Mouse (Mus musculus) gastrocnemius, adult 2 months (tissue): ENCODE results near the gene Acox3. TPM values are rescaled to one million over a fixed set of nuclear protein-coding genes. Genes with fewer than 3 reads are reported as not detected.
"Not testable (repeated sequence)": the region's sequence is repeated elsewhere in the genome, so short reads cannot be mapped to it uniquely, and the experiment has no call there.

ENCODE experiments used
- DNase-seq: peaks from one replicate; pipeline ENCODE4 v3.0.0; 2022
- H3K27ac ChIP-seq: fragments of 200-600 bp; 2 replicates; pipeline ENCODE4 v1.8.1; 2022; ENCODE audit warnings: mild to moderate bottlenecking
- H3K4me3 ChIP-seq: fragments of 200-600 bp; 2 replicates; pipeline ENCODE4 v1.8.1; 2022; ENCODE audit warnings: mild to moderate bottlenecking, moderate library complexity
- CTCF ChIP-seq: fragments of 200-600 bp; IDR thresholded peaks from 2 replicates; pipeline ENCODE4 v1.8.1; 2022; ENCODE audit warnings: antibody characterized with exemption, mild to moderate bottlenecking, moderate library complexity
- intact Hi-C: fragments of 180-260 bp; cut with DNase I; formaldehyde crosslinking; loops from one replicate; pipeline ENCODE4 v1.15.1; 2025
- total RNA-seq, 2 experiments: library from RNA; stranded (reverse); gene quantifications; 2 replicates each; pipeline ENCODE4 v1.2.3; 2021

The Acox3 gene
- total RNA-seq, 2 experiments from 2014 or later, result 15.4 to 18.0 TPM

- DNase-seq, result no peak
- TF ChIP-seq CTCF, result no peak
- Histone ChIP-seq H3K4me3 (peak overlapping the region; percentile 95), H3K27ac (peak overlapping the region; percentile 91)
- intact Hi-C loops, result no loop called here
Observed at GRCm38 (mm10) chr5:35583221-35583783, 462 bp downstream of the Acox3 start.

GRCm38 (mm10) chr5:35584259-35584658 lies 1.4 kb downstream of the Acox3 start:
- DNase-seq, H3K27ac ChIP-seq, intact Hi-C loops: not testable (repeated sequence)
- H3K4me3 ChIP-seq, result peak overlapping the region; percentile 95; the same call in 1 of the 2 replicates

DNA sequence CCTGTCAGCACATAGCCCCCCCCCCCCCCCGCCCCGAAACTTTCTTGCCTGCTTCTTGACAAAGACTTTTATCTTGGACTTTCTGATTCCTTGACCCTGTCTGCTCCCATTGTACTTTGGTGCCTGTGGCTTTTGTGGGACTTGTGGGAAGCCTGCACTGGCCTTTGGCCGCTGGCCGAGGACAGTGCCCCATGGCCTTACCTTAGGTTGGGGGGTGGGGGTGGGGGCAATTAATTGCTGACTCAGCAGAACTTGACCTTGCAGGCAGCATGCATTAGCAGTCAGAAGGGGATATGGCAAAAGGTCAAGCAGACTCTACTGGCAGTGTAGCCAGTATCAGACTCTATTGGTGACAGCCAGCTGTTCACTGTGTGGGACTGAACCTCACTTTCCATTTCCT lies 8.7 kb downstream of the Acox3 start:
- H3K27ac ChIP-seq, result no peak overlapping the region
- DNase-seq, result no peak
- no peak for TF ChIP-seq CTCF
- H3K4me3 ChIP-seq, result no peak overlapping the region
- intact Hi-C loops, result loop anchor here (10.0 kb wide), 1 partner anchor 263 kb away; no protein-coding TSS in a partner anchor

- DNase-seq, result peak; percentile 14
- peak; percentile 25; the same call in 1 of the 2 replicates for TF ChIP-seq CTCF
- H3K27ac ChIP-seq, result no peak overlapping the region
- intact Hi-C loops, result loop anchor here (10.0 kb wide), 1 partner anchor 263 kb away; no protein-coding TSS in a partner anchor
- no peak overlapping the region for H3K4me3 ChIP-seq
Observed at GRCm38 (mm10) chr5:35592081-35592736, 9.4 kb downstream of the Acox3 start.

GRCm38 (mm10) chr5:35592824-35593223 lies 10.0 kb downstream of the Acox3 start:
- TF ChIP-seq CTCF, result no peak
- intact Hi-C loops, result loop anchor here (10.0 kb wide), 1 partner anchor 262 kb away; no protein-coding TSS in a partner anchor

GRCm38 (mm10) chr5:35593272-35593671 lies 10.4 kb downstream of the Acox3 start:
- intact Hi-C loops, result loop anchor here (10.0 kb wide), 1 partner anchor 262 kb away; no protein-coding TSS in a partner anchor

More at GRCm38 (mm10) chr5:35592824-35593223, 10.0 kb downstream of the Acox3 start:
- peak; percentile 11 for DNase-seq
- Histone ChIP-seq H3K4me3 (no peak overlapping the region), H3K27ac (no peak overlapping the region)

DNA sequence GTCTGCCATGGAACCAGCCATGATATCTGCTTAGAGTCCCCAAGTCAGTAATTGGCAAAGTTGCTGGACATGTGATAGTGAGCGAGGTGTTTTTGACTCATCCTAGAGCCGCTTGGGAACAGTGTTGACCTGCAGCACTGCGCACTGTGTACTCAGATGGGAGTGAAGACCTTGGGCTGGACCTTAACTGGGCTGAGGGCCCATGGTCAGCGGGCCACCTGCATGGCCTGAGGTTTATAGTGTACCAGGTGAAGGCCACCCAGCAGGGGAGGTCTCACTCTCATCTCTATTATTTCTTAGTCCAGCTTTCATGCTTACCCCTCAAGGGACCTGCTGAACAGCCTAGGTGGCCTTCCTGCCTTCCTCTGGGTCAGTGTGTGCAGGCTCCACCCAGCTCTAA lies 11.9 kb downstream of the Acox3 start:
- intact Hi-C loops, result loop anchor here (1.0 to 10.0 kb wide), 3 partner anchors 87 to 260 kb away; partner anchors contain the start of gene Ablim2
- H3K4me3 ChIP-seq, result no peak overlapping the region
- H3K27ac ChIP-seq, result no peak overlapping the region

More at GRCm38 (mm10) chr5:35593272-35593671, 10.4 kb downstream of the Acox3 start:
- Histone ChIP-seq H3K4me3 (no peak overlapping the region), H3K27ac (no peak overlapping the region)
- TF ChIP-seq CTCF, result no peak
- DNase-seq, result peak; percentile 11

GRCm38 (mm10) chr5:35595706-35596105 lies 12.9 kb downstream of the Acox3 start:
- H3K4me3 ChIP-seq, result no peak overlapping the region
- peak; percentile 83 for DNase-seq
- intact Hi-C loops, result loop anchor here (1.0 to 10.0 kb wide), 4 partner anchors 86 to 259 kb away; partner anchors contain the start of gene Ablim2

More for the DNA sequence above, 11.9 kb downstream of the Acox3 start:
- no peak for DNase-seq
- no peak for TF ChIP-seq CTCF

GRCm38 (mm10) chr5:35596169-35597160 lies 13.6 kb downstream of the Acox3 start:
- no peak for TF ChIP-seq CTCF
- H3K27ac ChIP-seq, result no peak overlapping the region
- no peak for DNase-seq
- intact Hi-C loops, result loop anchor here (1.0 to 10.0 kb wide), 3 partner anchors 117 to 258 kb away; partner anchors contain the start of gene Ablim2
- no peak overlapping the region for H3K4me3 ChIP-seq

More at GRCm38 (mm10) chr5:35595706-35596105, 12.9 kb downstream of the Acox3 start:
- no peak for TF ChIP-seq CTCF
- no peak overlapping the region for H3K27ac ChIP-seq

- Histone ChIP-seq H3K4me3 (peak overlapping the region; percentile 24; the same call in 1 of the 2 replicates), H3K27ac (peak overlapping the region; percentile 77)
- peak; percentile 74 for DNase-seq
- TF ChIP-seq CTCF, result no peak
- intact Hi-C loops, result no loop called here
Observed at GRCm38 (mm10) chr5:35600233-35600632, 17.4 kb downstream of the Acox3 start.

- Histone ChIP-seq H3K4me3 (no peak overlapping the region), H3K27ac (no peak overlapping the region)
- no peak for TF ChIP-seq CTCF
- peak; percentile 14 for DNase-seq
- intact Hi-C loops, result no loop called here
Observed at GRCm38 (mm10) chr5:35601526-35601925, 18.7 kb downstream of the Acox3 start.

GRCm38 (mm10) chr5:35605355-35605754 lies 22.5 kb downstream of the Acox3 start:
- TF ChIP-seq CTCF, result no peak
- no peak overlapping the region for H3K27ac ChIP-seq
- no peak for DNase-seq
- intact Hi-C loops, result no loop called here
- H3K4me3 ChIP-seq, result no peak overlapping the region
